Comparison of ENCODE assay signal across 24 mouse cellular contexts in the genomic region with DNA sequence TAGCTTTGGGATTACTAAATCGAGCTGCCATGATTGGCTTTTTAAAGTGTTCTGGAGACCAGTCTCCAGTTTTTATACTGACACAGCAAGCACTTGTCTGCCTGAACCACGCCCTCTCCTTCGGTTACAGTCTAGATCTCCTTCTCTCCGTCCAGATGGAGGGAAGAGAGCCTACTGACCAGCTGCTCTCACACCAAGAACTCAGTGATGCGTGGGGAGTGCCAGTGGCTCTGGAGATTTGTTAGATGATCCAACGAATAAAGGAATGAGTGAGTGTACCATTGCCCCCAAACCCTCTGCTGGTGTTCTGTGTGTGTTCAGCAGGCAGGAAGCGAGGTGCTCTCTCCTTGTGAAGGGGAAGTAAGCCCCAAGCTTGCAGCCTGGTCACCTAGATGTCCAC. TPM values are rescaled to one million over a fixed set of nuclear protein-coding genes. Genes with fewer than 3 reads are reported as not detected.
A peak's percentile ranks its signal among the peaks of the same experiment; 100 is the strongest.
DNase-seq lines count a peak whose midpoint lies in the region; ATAC-seq lines count a peak whose summit lies in the region.
"Had no signal": no experiment of that assay in that cellular context is flagged by ENCODE, and none has a peak within 500 bp of the region (broad histone marks: within the 10 kb centered on the region; RNA-seq: fewer than 3 reads in every experiment).

No protein-coding gene starts in this region.

- H3K4me1 ChIP-seq in hindbrain, embryonic 13.5 days (replicated peaks): peaks cover 11% of the 10 kb centered on the region
- H3K4me1 ChIP-seq in hindbrain, embryonic 12.5 days: no peaks in the 10 kb centered on the region
- H3K4me1 ChIP-seq: embryonic facial prominence, embryonic 15.5 days; forebrain, embryonic 15.5 days; liver, embryonic 13.5 days; midbrain, embryonic 13.5 days had no signal

- 0 out of 2 replicates have a peak overlapping the region, but pooled peaks have one; percentile 21 for H3K9ac ChIP-seq in hindbrain, embryonic 13.5 days
- H3K9ac ChIP-seq in hindbrain, embryonic 12.5 days: no peak overlapping the region
- H3K9ac ChIP-seq: embryonic facial prominence, embryonic 15.5 days; forebrain, embryonic 15.5 days; hindbrain, embryonic 15.5 days; liver, embryonic 13.5 days; midbrain, embryonic 13.5 days had no signal

- H3K27me3 ChIP-seq in hindbrain, embryonic 13.5 days: no peaks in the 10 kb centered on the region; the same call in 1 of the 2 replicates
- no peaks in the 10 kb centered on the region for H3K27me3 ChIP-seq in hindbrain, embryonic 12.5 days
- H3K27me3 ChIP-seq: embryonic facial prominence, embryonic 15.5 days; forebrain, embryonic 15.5 days; hindbrain, embryonic 15.5 days; liver, embryonic 13.5 days; midbrain, embryonic 13.5 days had no signal

- ATAC-seq in hindbrain, embryonic 13.5 days (ENCODE audit: low FRiP score): no peak
- no peak for ATAC-seq in hindbrain, embryonic 12.5 days (ENCODE audit: low FRiP score)
- ATAC-seq in activated CD4-positive, CD25-positive, alpha-beta regulatory T cell, adult 4 months: no peak
- ATAC-seq: CD4-positive, CD25-positive, alpha-beta regulatory T cell, adult 4 months had no signal

- intact Hi-C loops in left cerebral cortex, postnatal 4 days (cut with DNase I): no loop called here

- WGBS in hindbrain, embryonic 13.5 days: 74% methylated on average over 7 of the region's 7 CpGs
- 69% methylated on average over 7 of the region's 7 CpGs for WGBS in hindbrain, embryonic 12.5 days

- no peak overlapping the region for H3K27ac ChIP-seq in hindbrain, embryonic 13.5 days
- no peak overlapping the region for H3K27ac ChIP-seq in hindbrain, embryonic 12.5 days
- H3K27ac ChIP-seq: embryonic facial prominence, embryonic 15.5 days; forebrain, embryonic 15.5 days; hindbrain, embryonic 15.5 days; liver, embryonic 13.5 days; midbrain, embryonic 13.5 days; stomach, postnatal 0 days had no signal

- no peaks in the 10 kb centered on the region for H3K36me3 ChIP-seq in hindbrain, embryonic 13.5 days
- H3K36me3 ChIP-seq in hindbrain, embryonic 12.5 days: no peaks in the 10 kb centered on the region
- H3K36me3 ChIP-seq: embryonic facial prominence, embryonic 15.5 days; forebrain, embryonic 15.5 days; hindbrain, embryonic 15.5 days; liver, embryonic 13.5 days; midbrain, embryonic 13.5 days had no signal

- no peak overlapping the region for H3K4me2 ChIP-seq in hindbrain, embryonic 13.5 days
- H3K4me2 ChIP-seq in hindbrain, embryonic 12.5 days (replicated peaks): no peak overlapping the region
- H3K4me2 ChIP-seq: embryonic facial prominence, embryonic 15.5 days; forebrain, embryonic 15.5 days; heart, embryonic 11.5 days; hindbrain, embryonic 15.5 days; liver, embryonic 13.5 days; midbrain, embryonic 13.5 days had no signal

- peak; percentile 22 to 31 for DNase-seq in cerebellum, postnatal 14 days
- DNase-seq in cerebellum, postnatal 25 days: no peak
- DNase-seq in left cerebral cortex, postnatal 4 days: peak; percentile 56
- DNase-seq in left cerebral cortex, adult 8-10 months (ENCODE audit: low spot score in 2 of 2): no peak
- DNase-seq in brain, adult 2 months (ENCODE audit: low read depth, low spot score): peak; percentile 43
- DNase-seq: liver, embryonic 13.5 days had no signal

- no peaks in the 10 kb centered on the region for H3K9me3 ChIP-seq in hindbrain, embryonic 13.5 days
- H3K9me3 ChIP-seq in hindbrain, embryonic 12.5 days (replicated peaks): no peaks in the 10 kb centered on the region
- H3K9me3 ChIP-seq: embryonic facial prominence, embryonic 15.5 days; forebrain, embryonic 15.5 days; hindbrain, embryonic 15.5 days; liver, embryonic 13.5 days; midbrain, embryonic 13.5 days had no signal

- no peak overlapping the region for H3K4me3 ChIP-seq in hindbrain, embryonic 13.5 days
- H3K4me3 ChIP-seq in hindbrain, embryonic 12.5 days: no peak overlapping the region
- H3K4me3 ChIP-seq: embryonic facial prominence, embryonic 15.5 days; forebrain, embryonic 15.5 days; hindbrain, embryonic 15.5 days; liver, embryonic 13.5 days; midbrain, embryonic 13.5 days had no signal

RNA-seq across cellular contexts. Expression of a gene that starts 48.0 kb away (rescaled TPM):
- polyA plus RNA-seq in hindbrain, embryonic 13.5 days (2015; fragmentation: Nextera tagmentation; extraction: Ambion mirVana): not detected in 2 replicates
- polyA plus RNA-seq in hindbrain, embryonic 12.5 days (2016; fragmentation: Nextera tagmentation; extraction: Ambion mirVana): not detected in 2 replicates
- not detected for total RNA-seq in left cerebral cortex, postnatal 4 days (2021)
- total RNA-seq in left cerebral cortex, adult 8-10 months (2022): not detected
- polyA plus RNA-seq in activated CD4-positive, CD25-positive, alpha-beta regulatory T cell, adult 4 months (2017; shearing (Covaris generic)): not detected
- total RNA-seq: common myeloid progenitor, adult 5-6 weeks; layer of hippocampus, adult 8-10 months; left cerebral cortex, postnatal 25 days; megakaryocyte progenitor cell, adult 5-6 weeks had no signal
- polyA plus RNA-seq: CD4-positive, CD25-positive, alpha-beta regulatory T cell, adult 4 months; forebrain, embryonic 15.5 days; heart, embryonic 11.5 days; hindbrain, embryonic 15.5 days; intestine, embryonic 16.5 days; liver, embryonic 13.5 days; lung, adult 2 months; midbrain, embryonic 13.5 days; neural tube, embryonic 14.5 days; stomach, postnatal 0 days; thymus, adult 2 months had no signal

Comparison
In these comparisons a context has a peak if more than half of its experiments do, and no peak if none do; other contexts are left out.
1. DNase-seq: peak in cerebellum, postnatal 14 days (2 of 2), left cerebral cortex, postnatal 4 days (single experiment) and brain, adult 2 months (single experiment); none in cerebellum, postnatal 25 days (0 of 2) and left cerebral cortex, adult 8-10 months (0 of 2).